Comparison of ENCODE assay signal across 13 mouse cellular contexts in the genomic region with DNA sequence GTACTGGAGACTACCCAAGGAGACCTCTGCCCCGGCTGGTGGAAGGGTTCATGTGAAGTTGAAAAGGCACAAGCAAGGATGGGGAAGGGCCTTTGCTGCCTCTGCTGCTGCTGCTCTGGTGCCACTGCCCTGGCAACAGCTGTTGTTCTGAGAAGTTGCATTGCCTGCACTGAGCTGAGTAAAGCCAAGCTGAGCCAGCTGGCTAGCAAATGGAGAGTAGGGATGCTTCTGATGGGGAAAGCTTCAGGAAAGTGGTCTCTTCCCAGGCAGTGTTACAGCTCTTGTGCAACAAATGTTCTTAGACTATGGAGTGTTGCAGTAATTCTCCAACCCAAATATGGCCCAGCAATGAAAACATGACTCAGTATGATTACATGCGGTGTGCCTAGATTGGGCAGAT.
"Had no signal": no experiment of that assay in that cellular context is flagged by ENCODE, and none has a peak within 500 bp of the region (broad histone marks: within the 10 kb centered on the region; RNA-seq: fewer than 3 reads in every experiment).

No protein-coding gene starts in this region.

- H3K27me3 ChIP-seq: intestine, embryonic 15.5 days; limb, embryonic 12.5 days; midbrain, embryonic 13.5 days; neural tube, embryonic 15.5 days had no signal

- H3K9ac ChIP-seq: intestine, embryonic 15.5 days; limb, embryonic 12.5 days; liver, embryonic 14.5 days; midbrain, embryonic 13.5 days; neural tube, embryonic 15.5 days had no signal

- H3K4me2 ChIP-seq: intestine, embryonic 15.5 days; limb, embryonic 12.5 days; midbrain, embryonic 13.5 days; neural tube, embryonic 15.5 days had no signal

- H3K36me3 ChIP-seq: intestine, embryonic 15.5 days; limb, embryonic 12.5 days; midbrain, embryonic 13.5 days; neural tube, embryonic 15.5 days had no signal

- DNase-seq: kidney, adult 2 months; kidney, postnatal 25 days; layer of hippocampus, adult 9-11 months; liver; right cerebral cortex, adult 18-20 months; right cerebral cortex, postnatal 25 days; thymus, postnatal 14 days had no signal

- ATAC-seq: intestine, embryonic 15.5 days; midbrain, embryonic 13.5 days had no signal

- H3K4me1 ChIP-seq: intestine, embryonic 15.5 days; limb, embryonic 12.5 days; midbrain, embryonic 13.5 days; neural tube, embryonic 15.5 days had no signal

- H3K9me3 ChIP-seq: intestine, embryonic 15.5 days; limb, embryonic 12.5 days; midbrain, embryonic 13.5 days; neural tube, embryonic 15.5 days had no signal

- H3K27ac ChIP-seq: intestine, embryonic 15.5 days; limb, embryonic 12.5 days; liver, embryonic 14.5 days; midbrain, embryonic 13.5 days; neural tube, embryonic 15.5 days had no signal

- H3K4me3 ChIP-seq: intestine, embryonic 15.5 days; limb, embryonic 12.5 days; midbrain, embryonic 13.5 days; myocyte; neural tube, embryonic 15.5 days had no signal
